Mouse (Mus musculus): ENCODE data around the gene Shc2. TPM values are rescaled to one million over a fixed set of nuclear protein-coding genes. Genes with fewer than 3 reads are reported as not detected.

Shc2 gene
- polyA plus RNA-seq, 1 experiment from 2014 or later, result 11.8 TPM

DNA sequence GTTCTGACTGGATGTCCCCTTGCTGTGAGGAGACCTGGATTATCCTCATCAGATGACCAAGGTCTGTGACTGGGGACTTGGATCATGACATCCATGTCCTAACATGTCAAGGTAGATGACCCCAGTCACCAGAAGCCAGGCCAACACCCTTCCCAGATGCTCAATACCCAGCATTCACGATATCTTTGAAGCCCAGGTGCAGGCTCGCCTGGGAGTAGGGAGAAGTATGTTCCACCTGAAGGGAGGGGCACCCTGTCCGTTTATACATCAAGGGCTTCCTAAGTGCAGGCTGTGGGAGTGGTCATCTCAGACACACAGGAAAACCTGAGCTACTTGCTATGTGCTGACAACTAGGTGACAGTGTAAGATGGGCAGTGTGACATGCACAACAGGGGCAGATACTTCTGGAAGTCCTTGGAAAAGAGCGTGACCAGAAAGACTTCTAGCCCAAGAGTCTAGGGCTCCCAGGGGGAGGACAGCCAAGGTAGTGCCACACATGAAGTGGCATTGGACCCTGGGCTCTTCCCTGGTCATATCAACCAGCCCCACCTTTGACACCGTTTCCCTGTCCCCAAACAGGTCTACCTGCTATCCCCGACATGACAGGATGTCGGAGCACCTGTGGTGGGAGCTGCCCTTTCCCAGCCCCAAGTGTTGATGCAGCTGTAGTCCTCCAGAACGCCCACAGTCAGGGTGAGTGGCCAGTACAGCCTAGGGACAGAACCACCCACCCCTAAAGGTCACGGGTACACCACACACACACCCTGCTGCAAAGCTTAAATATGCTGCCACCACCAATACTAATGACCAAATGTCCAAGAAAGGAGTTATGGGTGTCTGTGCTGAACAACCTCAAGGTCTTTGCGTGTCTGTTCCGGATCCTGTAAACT lies 43.1 kb upstream of the Shc2 start:
- no peaks in the 10 kb centered on the region for H3K9me3 ChIP-seq (replicated peaks)
- H3K36me3 ChIP-seq, result peaks cover 31% of the 10 kb centered on the region
- no peaks in the 10 kb centered on the region for H3K27me3 ChIP-seq
- H3K27ac ChIP-seq (replicated peaks), result peak overlapping the region; percentile 90
- peaks cover 21% of the 10 kb centered on the region for H3K4me1 ChIP-seq
- 37% methylated on average over 11 of the region's 11 CpGs for WGBS
- peak overlapping the region; percentile 83 for H3K4me3 ChIP-seq (replicated peaks)
- peak overlapping the region; percentile 88 for H3K4me2 ChIP-seq (replicated peaks)
- peak overlapping the region; percentile 28; the same call in 1 of the 2 replicates for H3K9ac ChIP-seq
- no peak; the same call in 1 of the 2 replicates for ATAC-seq (ENCODE audit: insufficient number of reproducible peaks, low FRiP score, low TSS enrichment, low read depth)

DNA sequence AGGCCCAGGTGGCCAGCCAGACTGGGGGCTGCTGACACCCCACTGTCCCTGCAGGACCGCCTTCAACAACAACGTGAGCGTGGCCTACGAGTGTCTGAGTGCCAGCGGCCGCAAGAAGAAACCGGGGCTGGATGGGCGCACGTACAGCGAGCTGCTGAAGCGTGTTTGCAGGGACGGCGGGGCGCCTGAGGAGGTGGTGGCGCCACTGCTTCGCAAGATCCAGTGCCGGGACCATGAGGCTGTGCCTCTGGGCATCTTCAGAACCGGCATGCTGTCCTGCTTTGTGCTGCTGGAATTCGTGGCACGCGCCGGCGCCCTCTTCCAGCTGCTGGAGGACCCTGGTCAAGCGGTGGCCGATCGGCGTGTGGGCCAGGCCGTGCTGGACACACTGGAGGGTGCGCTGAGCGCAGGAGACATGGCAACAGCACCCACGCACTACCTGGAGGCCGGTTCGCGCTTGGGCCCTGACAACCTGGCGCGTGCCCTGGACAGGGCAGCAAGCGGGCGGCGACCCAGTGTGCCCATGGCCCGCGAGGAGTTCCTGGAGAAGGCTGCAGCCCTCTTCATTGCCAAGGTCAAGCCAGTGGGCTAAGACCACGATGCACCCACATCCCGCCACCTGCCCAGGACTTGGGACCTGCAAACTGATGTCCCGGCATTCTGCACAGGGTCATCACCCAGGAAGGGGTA lies 37.8 kb upstream of the Shc2 start:
- no peak overlapping the region for H3K9ac ChIP-seq
- no peak for ATAC-seq (ENCODE audit: insufficient number of reproducible peaks, low FRiP score, low TSS enrichment, low read depth)
- H3K36me3 ChIP-seq, result peaks cover 32% of the 10 kb centered on the region

DNA sequence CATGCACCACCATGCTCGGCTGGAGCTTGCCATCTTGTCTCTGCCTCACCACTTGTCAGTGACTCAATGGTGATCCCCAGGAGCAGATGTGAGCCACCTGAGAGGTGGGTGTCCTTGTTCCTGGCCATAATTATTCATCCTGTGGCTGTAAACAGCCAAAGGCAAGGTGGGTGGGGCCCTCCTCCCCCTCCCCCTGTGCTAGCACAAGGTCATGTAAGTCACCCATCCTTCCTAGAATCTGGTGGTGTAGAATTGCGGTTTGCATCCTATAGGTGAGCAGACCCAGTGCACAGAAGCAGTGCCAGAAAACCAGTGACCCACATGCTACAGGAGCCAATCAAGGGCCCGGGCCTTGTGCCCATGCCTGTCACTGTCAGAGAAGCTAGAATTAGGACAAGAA lies 35.3 kb upstream of the Shc2 start:
- no peaks in the 10 kb centered on the region for H3K27me3 ChIP-seq
- no peak overlapping the region for H3K4me2 ChIP-seq (replicated peaks)
- no peaks in the 10 kb centered on the region for H3K9me3 ChIP-seq (replicated peaks)
- H3K4me1 ChIP-seq, result peaks cover 9% of the 10 kb centered on the region
- ATAC-seq (ENCODE audit: insufficient number of reproducible peaks, low FRiP score, low TSS enrichment, low read depth), result no peak
- WGBS, result 87% methylated on average over 3 of the region's 3 CpGs
- no peak overlapping the region for H3K27ac ChIP-seq (replicated peaks)
- no peak overlapping the region for H3K9ac ChIP-seq
- H3K36me3 ChIP-seq, result peaks cover 32% of the 10 kb centered on the region
- no peak overlapping the region for H3K4me3 ChIP-seq (replicated peaks)

More for the DNA sequence above, 37.8 kb upstream of the Shc2 start:
- H3K4me2 ChIP-seq (replicated peaks), result no peak overlapping the region
- 61% methylated on average over 44 of the region's 44 CpGs for WGBS
- no peak overlapping the region for H3K4me3 ChIP-seq (replicated peaks)
- peaks cover 3% of the 10 kb centered on the region for H3K4me1 ChIP-seq
- no peaks in the 10 kb centered on the region for H3K27me3 ChIP-seq
- no peak overlapping the region for H3K27ac ChIP-seq (replicated peaks)
- no peaks in the 10 kb centered on the region for H3K9me3 ChIP-seq (replicated peaks)

DNA sequence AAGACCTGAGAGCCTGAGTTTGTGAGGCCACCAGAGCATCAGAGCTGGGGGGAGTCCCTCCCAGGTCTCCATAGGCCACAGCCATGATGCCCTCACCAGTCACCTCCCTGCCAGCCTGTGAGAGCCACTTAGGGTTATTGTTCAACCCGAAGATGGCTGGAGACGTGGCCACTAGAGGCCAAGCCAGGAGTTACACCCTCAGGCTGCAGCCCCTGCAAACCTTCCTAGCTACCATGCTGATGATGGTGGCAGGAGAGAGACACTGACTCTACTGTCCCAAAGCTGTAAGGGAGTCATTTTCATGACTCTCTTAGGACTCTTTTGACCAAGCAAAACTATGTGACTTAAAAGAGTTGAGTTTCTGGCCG lies 34.4 kb upstream of the Shc2 start:
- Histone ChIP-seq H3K36me3 (peaks cover 32% of the 10 kb centered on the region), H3K9ac (no peak overlapping the region), H3K4me3 (replicated peaks) (no peak overlapping the region), H3K9me3 (replicated peaks) (no peaks in the 10 kb centered on the region), H3K4me1 (peaks cover 9% of the 10 kb centered on the region), H3K27me3 (no peaks in the 10 kb centered on the region), H3K27ac (replicated peaks) (no peak overlapping the region), H3K4me2 (replicated peaks) (no peak overlapping the region)
- 64% methylated on average over 3 of the region's 3 CpGs for WGBS
- no peak for ATAC-seq (ENCODE audit: insufficient number of reproducible peaks, low FRiP score, low TSS enrichment, low read depth)

DNA sequence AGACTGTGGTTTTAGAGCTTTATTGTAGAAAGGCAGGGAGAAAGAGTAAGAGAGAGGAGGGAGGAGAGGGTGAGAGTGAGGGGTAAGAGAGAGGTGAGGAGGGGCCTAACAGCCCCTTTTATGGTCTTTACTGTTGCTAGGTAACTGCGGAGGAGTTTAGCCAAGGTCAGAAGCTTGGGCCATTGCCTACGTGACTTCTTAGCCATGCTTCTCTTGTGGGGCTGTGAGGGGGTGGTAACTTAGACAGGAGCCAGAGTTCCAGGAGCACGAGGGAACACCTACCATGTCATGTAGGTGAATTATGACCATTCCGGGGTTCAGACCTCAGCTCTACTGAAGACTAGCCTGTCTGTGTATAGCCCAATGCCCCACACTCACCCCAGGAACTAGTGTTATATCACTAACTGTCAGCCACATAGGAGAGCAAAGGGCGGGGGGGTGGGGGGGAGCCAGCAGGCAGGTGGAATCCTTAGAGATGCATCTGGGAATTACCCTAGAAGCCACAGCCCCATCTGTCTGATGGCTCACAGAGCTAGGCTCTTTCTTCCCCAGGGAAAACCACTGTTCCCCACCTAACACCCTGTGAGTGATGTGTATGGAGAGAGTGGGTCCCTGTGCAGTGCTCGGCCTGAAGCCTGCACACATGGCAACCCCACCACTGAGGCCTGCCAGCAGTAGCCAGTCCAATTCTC lies 33.8 kb upstream of the Shc2 start:
- Histone ChIP-seq H3K36me3 (peaks cover 27% of the 10 kb centered on the region), H3K9me3 (replicated peaks) (no peaks in the 10 kb centered on the region), H3K4me3 (replicated peaks) (no peak overlapping the region), H3K27ac (replicated peaks) (no peak overlapping the region), H3K4me1 (peaks cover 9% of the 10 kb centered on the region), H3K27me3 (no peaks in the 10 kb centered on the region), H3K9ac (no peak overlapping the region), H3K4me2 (replicated peaks) (no peak overlapping the region)
- 88% methylated on average over 6 of the region's 6 CpGs for WGBS
- no peak for ATAC-seq (ENCODE audit: insufficient number of reproducible peaks, low FRiP score, low TSS enrichment, low read depth)

DNA sequence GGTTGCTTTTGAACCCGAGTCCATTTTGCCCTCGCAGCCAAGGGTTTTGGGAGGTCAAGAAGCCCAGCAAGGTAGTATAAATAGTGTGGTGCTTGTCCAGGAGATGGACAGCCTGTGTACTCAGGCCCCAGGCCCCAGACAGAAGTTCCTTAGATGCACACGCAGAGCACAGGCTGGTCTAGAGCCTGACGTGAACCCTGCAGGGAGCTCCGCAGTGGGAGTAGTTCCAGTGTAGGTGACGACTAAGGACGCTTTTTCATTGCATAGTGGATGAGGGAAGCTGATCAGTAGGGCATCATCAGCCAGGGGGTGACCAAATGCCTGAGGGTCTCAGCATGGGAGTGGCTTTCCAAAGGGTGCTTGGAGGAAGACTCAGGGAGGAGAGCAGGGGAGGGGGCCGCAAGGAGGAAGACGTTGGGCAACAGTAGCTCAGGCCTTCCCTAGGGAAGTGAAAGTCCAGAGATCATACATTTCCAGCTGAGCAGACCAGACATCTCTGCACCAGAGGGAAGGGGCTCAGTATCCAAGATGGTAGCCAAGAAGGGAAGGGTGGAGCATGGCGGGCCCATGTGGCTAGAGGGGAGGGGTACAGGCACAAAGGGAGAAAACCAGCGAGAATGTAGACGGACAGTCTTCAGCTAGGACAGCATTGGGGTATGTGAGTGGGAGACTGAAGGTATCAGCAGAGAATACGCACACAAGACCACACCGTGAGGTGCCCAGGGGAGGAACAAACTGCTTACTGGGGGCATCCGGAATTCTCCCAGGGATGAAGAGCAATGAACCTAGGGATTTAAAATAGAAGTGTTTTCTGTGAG lies 32.6 kb upstream of the Shc2 start:
- Histone ChIP-seq H3K9ac (peak overlapping the region; percentile 87), H3K27ac (replicated peaks) (peak overlapping the region; percentile 92), H3K4me2 (replicated peaks) (peak overlapping the region; percentile 88), H3K27me3 (no peaks in the 10 kb centered on the region), H3K9me3 (replicated peaks) (no peaks in the 10 kb centered on the region), H3K4me3 (replicated peaks) (peak overlapping the region; percentile 100), H3K36me3 (peaks cover 14% of the 10 kb centered on the region), H3K4me1 (peaks cover 9% of the 10 kb centered on the region)
- 35% methylated on average over 15 of the region's 15 CpGs for WGBS
- no peak for ATAC-seq (ENCODE audit: insufficient number of reproducible peaks, low FRiP score, low TSS enrichment, low read depth)

DNA sequence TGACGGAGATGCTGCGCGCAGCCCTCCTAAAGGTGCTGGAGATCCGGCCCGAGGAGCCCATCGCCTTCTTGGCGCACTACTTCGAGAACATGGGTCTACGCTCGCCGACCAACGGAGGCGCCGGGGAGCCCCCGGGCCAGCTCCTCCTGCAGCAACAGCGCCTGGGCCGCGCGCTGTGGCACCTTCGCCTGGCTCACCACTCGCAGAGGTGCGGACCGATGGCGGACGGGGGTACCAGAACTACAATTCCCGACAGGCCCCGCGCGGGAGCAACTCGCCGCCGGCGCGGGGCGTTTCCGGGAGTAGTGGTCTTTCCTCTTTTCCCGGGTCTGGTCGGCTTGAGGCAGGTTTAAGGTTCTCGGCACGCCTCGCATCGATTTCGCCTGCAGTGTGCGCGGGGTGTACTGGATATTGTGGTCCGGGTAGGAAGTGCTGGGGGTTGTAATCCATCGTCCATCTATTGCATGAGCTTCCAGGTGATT lies 31.9 kb upstream of the Shc2 start:
- Histone ChIP-seq H3K27ac (replicated peaks) (peak overlapping the region; percentile 92), H3K4me2 (replicated peaks) (peak overlapping the region; percentile 88), H3K9me3 (replicated peaks) (no peaks in the 10 kb centered on the region), H3K9ac (peak overlapping the region; percentile 87), H3K27me3 (no peaks in the 10 kb centered on the region), H3K36me3 (peaks cover 13% of the 10 kb centered on the region), H3K4me1 (peaks cover 9% of the 10 kb centered on the region), H3K4me3 (replicated peaks) (peak overlapping the region; percentile 100)
- peak; percentile 41 for ATAC-seq (ENCODE audit: insufficient number of reproducible peaks, low FRiP score, low TSS enrichment, low read depth)
- WGBS, result under 1% methylated on average over 47 of the region's 47 CpGs

DNA sequence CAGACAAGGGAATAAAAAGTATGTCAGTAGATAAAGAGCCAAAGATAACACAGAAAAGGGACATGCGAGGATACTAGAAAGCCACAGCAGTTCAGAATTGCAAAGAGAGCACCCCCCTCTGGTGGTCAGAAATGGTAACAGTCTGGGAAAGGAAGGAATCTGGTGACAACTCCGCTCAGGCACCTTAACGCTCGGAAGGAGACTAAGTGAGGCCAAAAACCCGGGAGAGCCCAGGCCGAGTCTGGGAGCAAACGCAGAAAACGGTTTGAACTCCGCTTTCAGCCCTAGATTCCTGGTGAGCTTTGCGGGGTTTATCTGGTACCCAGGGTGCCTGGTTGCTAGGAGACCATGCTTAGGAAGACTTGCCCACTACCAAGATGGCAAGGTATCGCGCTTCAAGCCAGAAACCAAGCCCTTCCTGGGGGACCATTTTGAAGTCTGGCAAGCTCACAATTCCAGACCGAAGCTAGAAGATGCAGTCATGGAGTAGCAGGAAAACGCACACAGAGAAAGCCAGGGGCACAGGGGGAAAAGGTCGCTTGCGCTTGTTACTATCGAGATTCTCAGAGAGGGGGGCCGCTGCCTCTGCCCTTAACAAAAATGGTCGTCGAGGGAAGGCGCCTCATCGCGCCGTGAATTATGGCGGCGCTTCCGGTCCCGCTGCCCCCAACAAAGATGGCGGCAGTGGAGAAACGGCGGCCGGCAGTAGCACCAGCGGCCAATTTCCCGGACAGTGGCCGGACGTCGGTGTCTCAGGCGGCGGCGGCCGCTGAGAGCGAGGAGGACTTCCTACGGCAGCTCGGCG lies 31.3 kb upstream of the Shc2 start, which contains the start of gene Tpgs1:
Tpgs1 (plus strand) TSS at position 599 of the 805 bp plus-strand sequence.
- ATAC-seq (ENCODE audit: insufficient number of reproducible peaks, low FRiP score, low TSS enrichment, low read depth), result peak; percentile 75
- peaks cover 13% of the 10 kb centered on the region for H3K36me3 ChIP-seq
- under 1% methylated on average over 45 of the region's 45 CpGs for WGBS

DNA sequence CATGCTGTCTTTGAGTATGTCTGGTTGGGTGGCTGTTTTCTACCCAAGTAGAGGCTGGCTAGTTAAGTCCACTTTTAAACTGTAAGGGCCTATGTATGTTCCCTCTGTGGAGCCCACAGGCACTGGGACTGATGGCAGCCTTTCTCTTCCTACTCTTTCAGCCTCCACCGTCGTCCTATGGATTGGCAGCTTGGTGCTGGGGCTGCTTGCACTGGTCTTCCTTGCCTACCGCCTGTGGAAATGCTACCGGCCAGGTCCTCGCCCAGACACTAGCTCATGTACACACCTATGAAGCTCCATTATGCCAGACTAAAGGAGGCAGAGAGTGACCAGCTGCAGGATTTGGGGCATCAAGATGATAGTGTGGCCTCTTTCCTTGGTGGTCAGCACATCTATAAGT lies 30.4 kb upstream of the Shc2 start:
- Histone ChIP-seq H3K27me3 (no peaks in the 10 kb centered on the region), H3K36me3 (peaks cover 6% of the 10 kb centered on the region), H3K4me2 (replicated peaks) (no peak overlapping the region), H3K9ac (no peak overlapping the region), H3K4me1 (peaks cover 12% of the 10 kb centered on the region), H3K27ac (replicated peaks) (no peak overlapping the region), H3K4me3 (replicated peaks) (no peak overlapping the region), H3K9me3 (replicated peaks) (no peaks in the 10 kb centered on the region)
- WGBS, result 82% methylated on average over 5 of the region's 5 CpGs
- ATAC-seq (ENCODE audit: insufficient number of reproducible peaks, low FRiP score, low TSS enrichment, low read depth), result no peak

More for the DNA sequence above, 31.3 kb upstream of the Shc2 start, which contains the start of gene Tpgs1:
- H3K4me2 ChIP-seq (replicated peaks), result peak within 1 kb of the TSS; percentile 88
- peak within 1 kb of the TSS; percentile 87 for H3K9ac ChIP-seq
- no peaks in the 10 kb centered on the region for H3K9me3 ChIP-seq (replicated peaks)
- H3K27me3 ChIP-seq, result no peaks in the 10 kb centered on the region
- H3K4me3 ChIP-seq (replicated peaks), result peak within 1 kb of the TSS; percentile 100
- H3K4me1 ChIP-seq, result peaks cover 12% of the 10 kb centered on the region
- H3K27ac ChIP-seq (replicated peaks), result peak within 1 kb of the TSS; percentile 92

DNA sequence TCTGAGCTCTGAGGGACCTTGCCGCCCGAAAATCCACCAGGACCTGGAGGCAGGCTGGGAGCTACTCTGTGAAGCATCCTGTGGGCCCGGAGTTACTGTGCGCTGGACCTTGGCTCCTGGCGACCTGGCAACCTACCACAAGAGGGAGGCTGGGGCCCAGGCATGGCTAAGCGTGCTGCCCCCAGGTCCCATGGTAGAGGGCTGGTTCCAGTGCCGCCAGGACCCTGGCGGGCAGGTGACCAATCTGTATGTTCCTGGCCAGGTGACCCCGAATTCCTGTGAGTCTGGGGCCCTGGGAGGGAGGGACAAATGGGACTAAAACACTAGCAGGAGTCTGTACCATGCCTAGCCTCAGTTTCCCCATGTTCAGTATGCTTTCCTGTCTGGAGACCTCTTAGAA lies 28.8 kb upstream of the Shc2 start:
- Histone ChIP-seq H3K36me3 (no peaks in the 10 kb centered on the region), H3K9ac (no peak overlapping the region), H3K4me3 (replicated peaks) (no peak overlapping the region), H3K27me3 (no peaks in the 10 kb centered on the region), H3K4me2 (replicated peaks) (no peak overlapping the region), H3K9me3 (replicated peaks) (no peaks in the 10 kb centered on the region), H3K4me1 (peaks cover 12% of the 10 kb centered on the region), H3K27ac (replicated peaks) (no peak overlapping the region)
- ATAC-seq (ENCODE audit: insufficient number of reproducible peaks, low FRiP score, low TSS enrichment, low read depth), result no peak
- WGBS, result 58% methylated on average over 9 of the region's 9 CpGs

Data from embryonic facial prominence, embryonic 15.5 days (tissue).